Mouse (Mus musculus) layer of hippocampus, adult 11-12 months (tissue): ENCODE measurements around the gene Fastkd5.
"Not testable (repeated sequence)": the region's sequence is repeated elsewhere in the genome, so short reads cannot be mapped to it uniquely, and the experiment has no call there.

Experiments
- DNase-seq: peaks from one replicate; pipeline ENCODE4 v3.0.0; 2022; ENCODE audit warnings: low spot score

Fastkd5 gene

GRCm38 (mm10) chr2:130577021-130577420, 52.8 kb downstream of the Fastkd5 start:
- no peak for DNase-seq

DNA sequence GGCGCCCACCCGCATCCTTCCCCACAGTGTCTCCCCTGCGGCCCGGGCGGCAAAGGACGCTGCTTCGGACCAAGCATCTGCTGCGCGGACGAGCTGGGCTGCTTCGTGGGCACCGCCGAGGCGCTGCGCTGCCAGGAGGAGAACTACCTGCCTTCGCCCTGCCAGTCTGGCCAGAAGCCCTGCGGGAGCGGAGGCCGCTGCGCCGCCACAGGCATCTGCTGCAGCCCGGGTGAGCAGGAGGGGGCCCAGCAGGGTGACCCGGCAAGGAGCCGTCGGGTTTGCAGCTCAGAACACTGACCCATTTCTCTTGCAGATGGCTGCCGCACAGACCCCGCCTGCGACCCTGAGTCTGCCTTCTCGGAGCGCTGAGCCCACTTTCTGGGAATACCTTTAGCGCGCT, 53.3 kb downstream of the Fastkd5 start:
- not testable (repeated sequence) for DNase-seq

DNA sequence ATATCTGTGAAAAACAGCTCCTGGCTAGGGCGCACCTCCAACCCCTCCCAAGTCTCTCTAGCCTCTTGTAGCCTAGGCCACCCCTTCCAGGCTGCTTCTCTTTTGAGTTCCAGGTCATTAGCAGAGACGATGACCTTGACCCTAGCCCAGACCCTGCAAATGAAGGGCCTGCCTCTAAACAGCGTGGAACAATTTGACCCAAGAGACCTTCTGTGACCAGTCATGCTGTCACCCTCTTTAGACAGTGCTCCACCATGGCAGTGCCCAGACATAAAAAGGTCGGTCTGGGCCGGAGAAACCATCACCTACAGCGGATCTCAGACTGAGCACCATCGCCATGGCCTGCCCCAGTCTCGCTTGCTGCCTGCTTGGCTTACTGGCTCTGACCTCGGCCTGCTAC, 54.0 kb downstream of the Fastkd5 start, which contains the start of gene Oxt:
Gene Oxt, plus strand, starts transcription at position 301 of the 400 bp plus-strand sequence.
- DNase-seq, result no peak

DNA sequence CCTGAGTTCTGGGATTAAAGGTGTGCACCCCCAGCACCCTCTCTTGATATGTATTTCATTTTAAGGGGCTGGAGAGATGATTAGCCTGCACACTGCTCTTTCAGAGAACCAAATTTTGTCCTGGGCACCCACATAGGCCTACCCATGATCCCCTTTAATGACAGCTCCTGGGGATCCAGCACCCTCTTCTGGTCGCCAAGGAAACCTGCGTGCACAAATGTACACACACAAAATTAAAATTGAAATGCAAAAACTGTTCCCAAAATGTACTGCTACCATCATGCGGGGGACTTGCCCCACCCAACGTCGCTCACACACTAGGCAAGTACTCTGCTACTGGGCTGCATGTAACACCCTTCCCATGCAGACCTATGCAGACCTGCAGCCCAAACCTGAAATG, 54.9 kb downstream of the Fastkd5 start:
- no peak for DNase-seq

DNA sequence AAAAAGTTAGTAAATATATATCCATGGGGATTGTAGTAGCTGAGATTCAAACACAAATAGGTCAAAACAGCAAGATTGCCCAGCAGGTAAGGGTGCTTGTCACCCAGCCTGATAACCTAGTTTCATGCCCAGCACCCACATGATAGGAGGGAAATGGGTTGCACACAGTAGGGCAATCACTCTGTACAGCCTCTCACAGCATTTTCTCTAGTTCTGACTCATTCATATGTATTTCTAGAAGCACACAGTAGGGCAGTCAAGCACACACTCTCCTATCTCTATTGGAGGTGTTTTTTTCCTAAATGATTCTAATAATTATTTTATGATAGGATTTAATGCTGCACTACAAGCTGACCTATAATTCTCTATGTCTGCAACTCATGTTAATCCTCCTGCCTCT, 59.9 kb downstream of the Fastkd5 start:
- DNase-seq, result no peak

DNA sequence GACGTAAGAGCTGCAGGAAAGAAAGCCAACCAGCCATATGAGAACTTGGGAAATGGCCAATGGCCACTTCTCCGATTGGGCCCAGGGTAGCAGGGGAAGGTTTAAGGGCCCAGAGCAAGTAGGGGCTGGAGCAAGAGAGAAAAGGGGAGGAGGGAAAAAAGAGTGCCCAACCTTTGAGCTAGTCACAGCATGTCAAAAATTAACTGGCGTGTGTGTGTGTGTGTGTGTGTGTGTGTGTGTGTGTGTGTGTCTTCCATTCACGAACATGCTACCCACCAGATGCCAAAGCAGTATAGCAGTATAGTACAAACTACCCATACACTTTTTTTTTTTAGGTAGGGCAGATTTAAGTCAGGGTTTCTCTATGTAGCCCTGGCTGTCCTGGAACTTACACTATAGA, 60.9 kb downstream of the Fastkd5 start:
- DNase-seq, result no peak

- peak; percentile 25 for DNase-seq
Measured at GRCm38 (mm10) chr2:130564983-130565382, 64.8 kb downstream of the Fastkd5 start.

GRCm38 (mm10) chr2:130564063-130564462, 65.8 kb downstream of the Fastkd5 start:
- no peak for DNase-seq
